In genomic region chr4:101155541-101155940, GRCm38 (mm10) we compare ENCODE assay signal across 11 mouse cellular contexts.
A peak's percentile ranks its signal among the peaks of the same experiment; 100 is the strongest.
DNase-seq lines count a peak whose midpoint lies in the region; ATAC-seq and TF ChIP-seq lines count a peak whose summit lies in the region.
"Had no signal": no experiment of that assay in that cellular context is flagged by ENCODE, and none has a peak within 500 bp of the region (broad histone marks: within the 10 kb centered on the region; RNA-seq: fewer than 3 reads in every experiment).

No protein-coding gene starts in this region.

- H3K4me1 ChIP-seq in heart, embryonic 14.5 days (ENCODE audit: control insufficient read depth in 2 of 2, insufficient read depth in 2 of 2, low read length in 2 of 2) = peaks cover 9% of the 10 kb centered on the region in 2 experiments; a peak in 3 of 4 replicates
- H3K4me1 ChIP-seq in liver, adult 2 months (ENCODE audit: control insufficient read depth, insufficient read depth, low read length) = no peaks in the 10 kb centered on the region
- H3K4me1 ChIP-seq: hindbrain, embryonic 13.5 days had no signal

- WGBS in heart, embryonic 14.5 days = 42% methylated on average over 4 of the region's 4 CpGs
- WGBS in liver, adult 2 months = 68% methylated on average over 4 of the region's 4 CpGs

- peak; percentile 48 for ATAC-seq in heart, embryonic 14.5 days (ENCODE audit: insufficient number of reproducible peaks, insufficient read depth, low FRiP score, low read depth)

- peaks cover 97% of the 10 kb centered on the region for H3K36me3 ChIP-seq in heart, embryonic 14.5 days (ENCODE audit: control insufficient read depth, insufficient read depth, low read length)
- peaks cover 93% of the 10 kb centered on the region for H3K36me3 ChIP-seq in liver, adult 2 months (ENCODE audit: control insufficient read depth, insufficient read depth, low read length)

- H3K9ac ChIP-seq in heart, embryonic 14.5 days (ENCODE audit: low read length) = no peak overlapping the region
- no peak overlapping the region for H3K9ac ChIP-seq in liver, adult 2 months (ENCODE audit: low read depth, low read length)
- H3K9ac ChIP-seq: hindbrain, embryonic 13.5 days had no signal

- peak overlapping the region; percentile 7 to 25; a peak in 1 of 4 replicates for H3K27ac ChIP-seq in heart, embryonic 14.5 days (replicated peaks in 1 of 2; ENCODE audit: control insufficient read depth in 1 of 2, insufficient read depth in 1 of 2, low read depth in 2 of 2, low read length in 2 of 2)
- H3K27ac ChIP-seq in liver, adult 2 months (replicated peaks; ENCODE audit: insufficient read depth, low read depth, low read length) = no peak overlapping the region
- H3K27ac ChIP-seq: hindbrain, embryonic 13.5 days had no signal

- H3K4me3 ChIP-seq in heart, embryonic 14.5 days (ENCODE audit: control insufficient read depth in 1 of 2, insufficient read depth in 1 of 2, low read depth in 1 of 2, low read length in 2 of 2) = no peak overlapping the region
- H3K4me3 ChIP-seq in liver, adult 2 months (ENCODE audit: insufficient read depth, low read depth, low read length) = no peak overlapping the region
- H3K4me3 ChIP-seq: hindbrain, embryonic 13.5 days had no signal

- H3K9me3 ChIP-seq in heart, embryonic 14.5 days (ENCODE audit: control insufficient read depth, low read length) = no peaks in the 10 kb centered on the region
- H3K9me3 ChIP-seq: hindbrain, embryonic 13.5 days had no signal

- TF ChIP-seq CTCF in liver, adult 2 months (IDR thresholded peaks at IDR 0.05; ENCODE audit: low read depth, low read length) = no peak

- no peaks in the 10 kb centered on the region for H3K79me2 ChIP-seq in liver, adult 2 months (ENCODE audit: control insufficient read depth, insufficient read depth, low read length)

- TF ChIP-seq POLR2A in liver, adult 2 months (IDR thresholded peaks at IDR 0.05; ENCODE audit: extremely low read depth, insufficient read depth, low read length) = no peak

- no peak for DNase-seq in heart, postnatal 10 days
- DNase-seq in adrenal gland, postnatal 25 days = peak; percentile 20
- peak; percentile 34 for DNase-seq in liver, adult 2 months (ENCODE audit: extremely low read depth, low read depth, low spot score)
- DNase-seq in skeletal muscle tissue, adult 2 months (ENCODE audit: low read depth, low spot score) = peak; percentile 27
- DNase-seq in cerebellum, postnatal 14 days = no peak
- no peak for DNase-seq in layer of hippocampus, postnatal 10 days (ENCODE audit: low spot score in 2 of 2)
- no peak for DNase-seq in cerebellum, adult 11-12 months
- DNase-seq: cerebellum, adult 9-11 months; kidney, postnatal 14 days had no signal

- H3K4me2 ChIP-seq in heart, embryonic 14.5 days (ENCODE audit: low read length) = no peak overlapping the region
- H3K4me2 ChIP-seq: hindbrain, embryonic 13.5 days had no signal

- intact Hi-C loops in heart, postnatal 10 days (cut with DNase I) = no loop called here

- H3K27me3 ChIP-seq in heart, embryonic 14.5 days (ENCODE audit: control insufficient read depth, insufficient read depth, low read length) = no peaks in the 10 kb centered on the region
- no peaks in the 10 kb centered on the region for H3K27me3 ChIP-seq in liver, adult 2 months (ENCODE audit: control insufficient read depth, insufficient read depth, low read length)
- H3K27me3 ChIP-seq: hindbrain, embryonic 13.5 days had no signal

Comparison
In these comparisons a context has a peak if more than half of its experiments do, and no peak if none do; other contexts are left out.
1. DNase-seq: peak in adrenal gland, postnatal 25 days (single experiment), liver, adult 2 months (single experiment) and skeletal muscle tissue, adult 2 months (single experiment); none in heart, postnatal 10 days (0 of 2), cerebellum, postnatal 14 days (0 of 2), layer of hippocampus, postnatal 10 days (0 of 2) and cerebellum, adult 11-12 months (single experiment).